21 mouse cellular contexts compared by ENCODE assay signal in the genomic region with DNA sequence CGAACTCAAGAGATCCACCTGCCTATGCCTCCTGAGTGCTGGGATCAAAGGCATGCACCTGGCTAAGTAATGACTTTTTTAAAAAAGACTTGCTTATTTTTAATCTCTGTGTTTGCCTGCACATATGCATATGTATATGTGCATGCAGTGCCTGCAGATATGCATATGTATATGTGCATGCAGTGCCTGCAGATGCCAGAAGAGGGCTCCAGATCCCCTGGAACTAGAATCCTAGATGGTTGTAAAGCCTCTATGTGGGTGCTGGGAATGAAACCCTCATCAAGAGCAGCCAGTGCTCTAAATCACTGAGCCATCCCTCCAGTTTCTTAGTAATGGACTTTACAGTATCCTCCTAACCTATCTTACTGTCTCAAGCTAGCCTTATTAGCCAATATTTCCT. TPM values are rescaled to one million over a fixed set of nuclear protein-coding genes. Genes with fewer than 3 reads are reported as not detected.
DNase-seq lines count a peak whose midpoint lies in the region; ATAC-seq and TF ChIP-seq lines count a peak whose summit lies in the region.
"Had no signal": no experiment of that assay in that cellular context is flagged by ENCODE, and none has a peak within 500 bp of the region (broad histone marks: within the 10 kb centered on the region; RNA-seq: fewer than 3 reads in every experiment).

No protein-coding gene starts in this region.

- peak; percentile 33 for TF ChIP-seq CTCF in forebrain, postnatal 0 days (IDR thresholded peaks at IDR 0.05; ENCODE audit: low read depth)
- TF ChIP-seq CTCF in cerebellum, adult 2 months (IDR thresholded peaks at IDR 0.05; ENCODE audit: borderline replicate concordance, insufficient read depth, low read depth, low read length) = no peak

- no peak overlapping the region for H3K27ac ChIP-seq in forebrain, postnatal 0 days (ENCODE audit: low read depth, low read length)
- no peak overlapping the region for H3K27ac ChIP-seq in forebrain, embryonic 12.5 days
- H3K27ac ChIP-seq in liver, embryonic 11.5 days (ENCODE audit: low read depth, low read length) = no peak overlapping the region
- H3K27ac ChIP-seq in cerebellum, adult 2 months (ENCODE audit: insufficient read depth, low read length) = no peak overlapping the region
- H3K27ac ChIP-seq: hindbrain, embryonic 12.5 days; limb, embryonic 13.5 days; lung, embryonic 15.5 days; neural tube, embryonic 12.5 days had no signal

- no peak for ATAC-seq in forebrain, postnatal 0 days
- ATAC-seq in forebrain, embryonic 12.5 days (ENCODE audit: low FRiP score) = no peak
- no peak for ATAC-seq in liver, embryonic 11.5 days (replicated peaks; ENCODE audit: low FRiP score)
- ATAC-seq: midbrain, embryonic 16.5 days had no signal

- 90% methylated on average over 1 of the region's 1 CpGs for WGBS in forebrain, postnatal 0 days
- WGBS in forebrain, embryonic 12.5 days = 88% methylated on average over 1 of the region's 1 CpGs
- WGBS in liver, embryonic 11.5 days = 77% methylated on average over 1 of the region's 1 CpGs
- WGBS in cerebellum, adult 2 months = 85% methylated on average over 1 of the region's 1 CpGs

- H3K27me3 ChIP-seq in forebrain, postnatal 0 days (ENCODE audit: insufficient read depth, low read length) = no peaks in the 10 kb centered on the region
- no peaks in the 10 kb centered on the region for H3K27me3 ChIP-seq in forebrain, embryonic 12.5 days
- no peaks in the 10 kb centered on the region for H3K27me3 ChIP-seq in liver, embryonic 11.5 days (replicated peaks; ENCODE audit: control insufficient read depth, insufficient read depth, low read length)
- no peaks in the 10 kb centered on the region for H3K27me3 ChIP-seq in cerebellum, adult 2 months (ENCODE audit: control insufficient read depth, insufficient read depth, low read length)
- H3K27me3 ChIP-seq: hindbrain, embryonic 12.5 days; limb, embryonic 13.5 days; lung, embryonic 15.5 days; neural tube, embryonic 12.5 days had no signal

- no peak overlapping the region for H3K4me3 ChIP-seq in forebrain, postnatal 0 days (ENCODE audit: low read depth, low read length)
- no peak overlapping the region for H3K4me3 ChIP-seq in forebrain, embryonic 12.5 days (replicated peaks)
- no peak overlapping the region for H3K4me3 ChIP-seq in liver, embryonic 11.5 days (ENCODE audit: low read depth, low read length)
- no peak overlapping the region for H3K4me3 ChIP-seq in cerebellum, adult 2 months (replicated peaks; ENCODE audit: insufficient read depth, low read depth, low read length)
- H3K4me3 ChIP-seq: erythroblast, embryonic 14.5 days; hindbrain, embryonic 12.5 days; limb, embryonic 13.5 days; lung, embryonic 15.5 days; neural tube, embryonic 12.5 days had no signal

- no peaks in the 10 kb centered on the region for H3K36me3 ChIP-seq in forebrain, postnatal 0 days (ENCODE audit: insufficient read depth)
- no peaks in the 10 kb centered on the region for H3K36me3 ChIP-seq in forebrain, embryonic 12.5 days (replicated peaks)
- no peaks in the 10 kb centered on the region for H3K36me3 ChIP-seq in liver, embryonic 11.5 days (ENCODE audit: control insufficient read depth, insufficient read depth, low read length)
- H3K36me3 ChIP-seq: hindbrain, embryonic 12.5 days; limb, embryonic 13.5 days; lung, embryonic 15.5 days; neural tube, embryonic 12.5 days had no signal

- no peak for DNase-seq in forebrain, postnatal 0 days
- DNase-seq in liver (peak; percentile 35), A20 (ENCODE audit: low read depth, low spot score) (peak; percentile 31), R1 (ENCODE audit: low read depth, low spot score) (peak; percentile 62)
- DNase-seq in liver, embryonic 11.5 days (ENCODE audit: low spot score) = no peak
- DNase-seq in cerebellum, adult 2 months = no peak
- DNase-seq in kidney, postnatal 36 days = no peak
- DNase-seq: adrenal gland, adult 8-10 months; cerebellum, adult 11 months; cerebellum, postnatal 25 days; gastrocnemius, postnatal 10 days; kidney, adult 11 months; kidney, postnatal 14 days; right cerebral cortex, postnatal 14 days had no signal

- H3K4me1 ChIP-seq in forebrain, postnatal 0 days (ENCODE audit: insufficient read depth) = no peaks in the 10 kb centered on the region
- no peaks in the 10 kb centered on the region for H3K4me1 ChIP-seq in forebrain, embryonic 12.5 days
- H3K4me1 ChIP-seq in liver, embryonic 11.5 days (replicated peaks; ENCODE audit: control insufficient read depth, insufficient read depth, low read length) = peaks cover 8% of the 10 kb centered on the region
- no peaks in the 10 kb centered on the region for H3K4me1 ChIP-seq in cerebellum, adult 2 months (ENCODE audit: control insufficient read depth, insufficient read depth, low read length)
- H3K4me1 ChIP-seq: hindbrain, embryonic 12.5 days; limb, embryonic 13.5 days; lung, embryonic 15.5 days; neural tube, embryonic 12.5 days had no signal

- H3K9ac ChIP-seq in forebrain, postnatal 0 days = no peak overlapping the region
- H3K9ac ChIP-seq in forebrain, embryonic 12.5 days = no peak overlapping the region
- H3K9ac ChIP-seq in liver, embryonic 11.5 days (ENCODE audit: low read depth, low read length) = no peak overlapping the region
- H3K9ac ChIP-seq: hindbrain, embryonic 12.5 days; limb, embryonic 13.5 days; lung, embryonic 15.5 days; neural tube, embryonic 12.5 days had no signal

- no peak for TF ChIP-seq POLR2A in cerebellum, adult 2 months (IDR thresholded peaks at IDR 0.05; ENCODE audit: borderline replicate concordance, insufficient read depth, low read length)

- H3K9me3 ChIP-seq in forebrain, postnatal 0 days (ENCODE audit: low read length) = no peaks in the 10 kb centered on the region
- no peaks in the 10 kb centered on the region for H3K9me3 ChIP-seq in forebrain, embryonic 12.5 days
- H3K9me3 ChIP-seq in liver, embryonic 11.5 days (ENCODE audit: control insufficient read depth, low read length) = no peaks in the 10 kb centered on the region
- H3K9me3 ChIP-seq: lung, embryonic 15.5 days had no signal

- no peak overlapping the region for H3K4me2 ChIP-seq in forebrain, postnatal 0 days (ENCODE audit: low read depth)
- no peak overlapping the region for H3K4me2 ChIP-seq in forebrain, embryonic 12.5 days
- no peak overlapping the region for H3K4me2 ChIP-seq in liver, embryonic 11.5 days
- H3K4me2 ChIP-seq: hindbrain, embryonic 12.5 days; limb, embryonic 13.5 days; lung, embryonic 15.5 days; neural tube, embryonic 12.5 days had no signal

RNA-seq across cellular contexts. Expression of a gene that starts 4.0 kb away (rescaled TPM):
- total RNA-seq in forebrain, postnatal 0 days (2014; rRNA removed) = 73.9 and 75.1 TPM in 2 replicates
- polyA plus RNA-seq in forebrain, postnatal 0 days (2015; fragmentation: Nextera tagmentation; extraction: Ambion mirVana) = 35.0 and 38.0 TPM in 2 replicates
- polyA plus RNA-seq in forebrain, embryonic 12.5 days (2016; fragmentation: Nextera tagmentation; extraction: Ambion mirVana) = 71.3 and 73.4 TPM in 2 replicates
- 130 and 136 TPM in 2 replicates for polyA plus RNA-seq in liver, embryonic 11.5 days (2014; fragmentation: Nextera tagmentation; extraction: Ambion mirVana)
- 113 and 114 TPM in 2 replicates for polyA plus RNA-seq in cerebellum, adult 2 months (2012; rRNA removed)

RNA-seq across cellular contexts. Expression of a gene that starts 33.4 kb away (rescaled TPM):
- 33.7 and 37.5 TPM in 2 replicates for total RNA-seq in forebrain, postnatal 0 days (2014; rRNA removed)
- 11.0 and 11.5 TPM in 2 replicates for polyA plus RNA-seq in forebrain, postnatal 0 days (2015; fragmentation: Nextera tagmentation; extraction: Ambion mirVana)
- polyA plus RNA-seq in forebrain, embryonic 12.5 days (2016; fragmentation: Nextera tagmentation; extraction: Ambion mirVana) = 12.5 and 12.9 TPM in 2 replicates
- polyA plus RNA-seq in liver, embryonic 11.5 days (2014; fragmentation: Nextera tagmentation; extraction: Ambion mirVana) = 4.4 and 4.6 TPM in 2 replicates
- polyA plus RNA-seq in cerebellum, adult 2 months (2012; rRNA removed) = 44.7 and 45.9 TPM in 2 replicates

RNA-seq across cellular contexts. Expression of a gene that starts 48.1 kb away (rescaled TPM):
- 35.0 and 41.9 TPM in 2 replicates for total RNA-seq in forebrain, postnatal 0 days (2014; rRNA removed)
- 45.4 and 55.0 TPM in 2 replicates for polyA plus RNA-seq in forebrain, postnatal 0 days (2015; fragmentation: Nextera tagmentation; extraction: Ambion mirVana)
- 131 and 135 TPM in 2 replicates for polyA plus RNA-seq in forebrain, embryonic 12.5 days (2016; fragmentation: Nextera tagmentation; extraction: Ambion mirVana)
- polyA plus RNA-seq in liver, embryonic 11.5 days (2014; fragmentation: Nextera tagmentation; extraction: Ambion mirVana) = 89.0 and 117 TPM in 2 replicates
- 28.1 and 33.2 TPM in 2 replicates for polyA plus RNA-seq in cerebellum, adult 2 months (2012; rRNA removed)

RNA-seq across cellular contexts. Expression of a gene that starts 59.2 kb away (rescaled TPM):
- 39.9 and 43.9 TPM in 2 replicates for total RNA-seq in forebrain, postnatal 0 days (2014; rRNA removed)
- polyA plus RNA-seq in forebrain, postnatal 0 days (2015; fragmentation: Nextera tagmentation; extraction: Ambion mirVana) = 66.7 and 74.3 TPM in 2 replicates
- polyA plus RNA-seq in forebrain, embryonic 12.5 days (2016; fragmentation: Nextera tagmentation; extraction: Ambion mirVana) = 70.2 and 72.9 TPM in 2 replicates
- polyA plus RNA-seq in liver, embryonic 11.5 days (2014; fragmentation: Nextera tagmentation; extraction: Ambion mirVana) = 109 and 113 TPM in 2 replicates
- 13.8 and 15.1 TPM in 2 replicates for polyA plus RNA-seq in cerebellum, adult 2 months (2012; rRNA removed)

Comparison
In these comparisons a context has a peak if more than half of its experiments do, and no peak if none do; other contexts are left out.
1. DNase-seq: peak in liver (single experiment), A20 (single experiment) and R1 (single experiment); none in forebrain, postnatal 0 days (single experiment), liver, embryonic 11.5 days (single experiment), cerebellum, adult 2 months (0 of 2) and kidney, postnatal 36 days (0 of 2).